Mouse (Mus musculus) spleen, postnatal 10 days (tissue): ENCODE data around the gene Trim46.

Experiments used
- DNase-seq, 2 experiments: peaks; one replicate each; pipeline ENCODE4 v3.0.0; 2021 to 2022; ENCODE audit warnings: low spot score in 2 of 2

The Trim46 gene

GRCm38 (mm10) chr3:89271760-89272159 is 25.7 kb upstream of the Trim46 start:
- no peak for DNase-seq

- DNase-seq: no peak
These were observed 24.8 kb upstream of the Trim46 start for GRCm38 (mm10) chr3:89270891-89271290.

GRCm38 (mm10) chr3:89270051-89270755 is 24.1 kb upstream of the Trim46 start, which contains the start of gene Slc50a1:
Gene Slc50a1, minus strand, starts transcription at chr3:89270570.
- peak; percentile 57 to 82 for DNase-seq

- DNase-seq: no peak
These were observed 22.8 kb upstream of the Trim46 start for GRCm38 (mm10) chr3:89268916-89269315.

- peak; percentile 61 to 80 for DNase-seq
These were observed 20.4 kb upstream of the Trim46 start for GRCm38 (mm10) chr3:89266439-89266893.

- DNase-seq: no peak
These were observed 16.3 kb upstream of the Trim46 start for GRCm38 (mm10) chr3:89262417-89262816.

- no peak for DNase-seq
These were observed 14.1 kb upstream of the Trim46 start for GRCm38 (mm10) chr3:89260211-89260610.

GRCm38 (mm10) chr3:89259076-89259475 is 13.0 kb upstream of the Trim46 start, which contains the start of gene Dpm3:
Gene Dpm3, plus strand, starts transcription at chr3:89259358.
- no peak for DNase-seq

- DNase-seq: no peak
These were observed 10.1 kb upstream of the Trim46 start for GRCm38 (mm10) chr3:89256177-89256576.

GRCm38 (mm10) chr3:89254994-89255393 is 8.9 kb upstream of the Trim46 start:
- no peak for DNase-seq

GRCm38 (mm10) chr3:89251365-89251895 is 5.3 kb upstream of the Trim46 start:
- peak; percentile 40 to 76 for DNase-seq

- peak; percentile 46 to 75 for DNase-seq
These were observed 4.4 kb upstream of the Trim46 start for GRCm38 (mm10) chr3:89250435-89251040.

- DNase-seq: no peak
These were observed 1.4 kb upstream of the Trim46 start for GRCm38 (mm10) chr3:89247466-89247865.

GRCm38 (mm10) chr3:89245688-89246171 is 379 bp downstream of the Trim46 start, which contains the start of gene Krtcap2:
Gene Krtcap2, plus strand, starts transcription at chr3:89245966.
- no peak for DNase-seq

- DNase-seq: no peak
These were observed 974 bp downstream of the Trim46 start for GRCm38 (mm10) chr3:89244982-89245687.

- peak in 1 of 2 experiments; percentile 59 for DNase-seq
These were observed 1.7 kb downstream of the Trim46 start for GRCm38 (mm10) chr3:89244158-89244981.

GRCm38 (mm10) chr3:89243609-89244008 is 2.5 kb downstream of the Trim46 start:
- DNase-seq: peak; percentile 38 to 79

GRCm38 (mm10) chr3:89242331-89242895 is 3.7 kb downstream of the Trim46 start:
- peak; percentile 44 to 81 for DNase-seq

- DNase-seq: no peak
These were observed 7.6 kb downstream of the Trim46 start for GRCm38 (mm10) chr3:89238494-89238893.

GRCm38 (mm10) chr3:89237682-89238081 is 8.4 kb downstream of the Trim46 start:
- no peak for DNase-seq

GRCm38 (mm10) chr3:89236516-89236915 is 9.6 kb downstream of the Trim46 start:
- DNase-seq: no peak
